Mouse (Mus musculus) frontal cortex, postnatal 25 days (tissue): ENCODE data around the gene Amdhd1.

Source experiments
- DNase-seq, 2 experiments: peaks; one replicate each; pipeline ENCODE4 v3.0.0; 2022; ENCODE audit warnings: low spot score in 2 of 2

The Amdhd1 gene

DNA sequence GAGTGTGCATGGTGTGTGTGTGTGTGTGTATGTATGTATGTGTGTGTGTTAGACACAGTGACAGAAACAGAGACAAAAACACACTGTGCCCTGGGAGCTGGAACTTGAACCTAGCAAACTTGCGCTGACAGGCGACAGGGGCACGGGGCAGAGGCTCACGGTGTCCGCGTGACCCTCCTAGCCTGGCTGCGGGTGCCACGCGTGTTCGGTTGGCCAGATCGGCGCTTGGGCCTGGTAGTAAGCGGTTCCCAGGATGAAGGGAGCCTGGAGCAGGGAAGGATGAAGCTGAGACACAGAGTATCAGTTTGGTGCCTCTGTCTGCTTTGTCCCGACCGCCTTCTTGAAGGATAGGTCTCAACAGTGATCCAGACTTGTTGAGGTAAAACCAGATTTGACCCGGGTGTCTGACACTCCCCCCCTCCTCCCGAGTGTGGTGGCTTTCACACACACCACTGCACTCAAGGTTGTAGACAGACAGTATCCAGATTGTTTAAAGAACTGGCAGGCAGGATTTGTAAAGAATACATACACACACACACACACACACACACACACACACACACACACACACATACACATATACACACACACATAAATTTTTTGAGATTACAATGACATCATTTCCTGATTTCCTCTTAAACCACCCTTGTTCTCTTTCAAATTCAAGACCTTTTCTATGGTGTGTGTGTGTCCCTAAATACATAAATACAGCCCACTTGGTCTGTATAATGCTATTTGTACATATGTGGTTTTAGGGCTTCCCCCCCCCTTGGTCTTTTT lies 788 bp upstream of the Amdhd1 start, which contains the start of gene Ccdc38:
Gene Ccdc38 (plus strand): TSS at position 202 of the 780 bp plus-strand sequence.
- no peak for DNase-seq

DNA sequence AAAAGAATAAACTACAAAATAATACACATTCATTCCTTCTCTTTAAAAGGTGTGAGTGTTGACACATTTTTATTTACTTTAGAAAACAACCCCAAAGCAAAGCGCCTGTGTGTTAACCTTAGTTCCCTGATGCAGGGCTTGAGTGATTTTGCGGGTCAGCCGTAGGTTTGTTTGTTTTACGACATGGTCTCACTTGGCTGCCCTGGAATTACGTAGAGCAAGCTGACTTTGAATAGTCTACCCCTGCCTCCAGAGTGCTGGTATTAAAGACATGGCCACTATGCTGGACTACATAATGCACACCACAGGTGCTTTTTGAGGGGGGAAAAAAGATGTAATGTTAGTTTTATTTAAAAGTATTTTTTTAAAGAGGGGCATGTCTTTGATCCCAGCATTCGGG lies 1.0 kb downstream of the Amdhd1 start:
- DNase-seq, result no peak

GRCm38 (mm10) chr10:93538287-93538686 lies 1.5 kb downstream of the Amdhd1 start:
- no peak for DNase-seq

DNA sequence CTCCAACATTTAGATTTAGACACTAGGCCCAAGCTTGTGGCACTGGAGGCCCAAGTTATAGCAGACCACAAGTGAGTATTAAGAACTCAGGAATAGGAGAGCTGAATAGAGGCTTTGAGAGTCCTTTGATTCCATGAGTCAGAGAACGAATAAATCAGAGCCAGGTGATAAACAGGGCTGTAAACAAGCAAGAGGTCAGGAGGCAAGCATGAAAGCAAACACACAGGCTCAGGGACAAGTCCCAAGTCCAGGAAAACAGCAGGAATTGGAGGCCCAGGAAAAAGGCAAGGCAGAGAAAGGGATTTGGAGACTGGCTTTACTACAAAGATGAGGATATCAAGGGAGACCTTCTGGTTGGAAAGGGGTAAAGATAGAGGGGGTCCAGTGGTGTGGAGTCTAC lies 14.5 kb downstream of the Amdhd1 start:
- DNase-seq, result no peak

- DNase-seq, result no peak
Measured at GRCm38 (mm10) chr10:93520994-93521393, 18.8 kb downstream of the Amdhd1 start.

- DNase-seq, result no peak
Measured at GRCm38 (mm10) chr10:93519756-93520155, 20.1 kb downstream of the Amdhd1 start.

DNA sequence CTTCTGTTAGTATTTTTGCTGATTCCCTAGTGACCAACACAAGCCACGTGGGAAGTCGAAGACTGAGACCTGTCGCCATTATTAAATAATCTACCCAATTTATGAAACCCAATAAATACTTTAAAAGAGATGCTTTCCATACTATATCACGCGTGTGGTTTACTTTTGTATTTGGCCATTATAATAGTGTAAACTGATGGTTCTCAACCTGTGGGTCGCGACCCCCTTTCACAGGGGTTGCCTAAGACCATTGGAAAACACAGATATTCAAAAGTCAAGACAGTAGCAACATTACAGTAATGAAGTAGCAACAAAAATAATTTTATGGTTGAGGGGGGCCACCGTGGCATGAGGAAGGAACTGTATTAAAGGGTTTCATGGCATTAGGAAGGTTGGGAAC lies 20.7 kb downstream of the Amdhd1 start:
- no peak for DNase-seq

GRCm38 (mm10) chr10:93518620-93519019 lies 21.2 kb downstream of the Amdhd1 start:
- no peak for DNase-seq

DNA sequence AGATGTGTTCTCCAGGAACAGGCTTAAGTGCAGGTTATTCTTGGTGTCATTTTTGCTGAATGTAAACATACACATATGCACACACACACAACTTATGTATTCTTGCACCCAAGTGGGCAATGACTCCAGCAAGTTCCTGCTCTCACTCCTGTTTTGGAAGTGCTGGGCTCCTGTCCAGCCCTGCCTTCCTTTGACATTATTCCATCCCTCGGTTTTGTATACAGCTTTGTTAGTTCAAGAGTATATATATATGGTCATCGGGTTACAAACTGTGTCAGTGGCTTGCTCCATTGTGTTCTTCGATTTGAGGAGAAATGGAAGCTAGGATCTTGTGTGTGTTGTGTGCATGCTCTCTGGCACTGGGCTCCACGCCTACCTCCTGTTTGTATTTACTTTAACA lies 21.6 kb downstream of the Amdhd1 start:
- no peak for DNase-seq

- DNase-seq, result no peak
Measured at GRCm38 (mm10) chr10:93517754-93518153, 22.1 kb downstream of the Amdhd1 start.

DNA sequence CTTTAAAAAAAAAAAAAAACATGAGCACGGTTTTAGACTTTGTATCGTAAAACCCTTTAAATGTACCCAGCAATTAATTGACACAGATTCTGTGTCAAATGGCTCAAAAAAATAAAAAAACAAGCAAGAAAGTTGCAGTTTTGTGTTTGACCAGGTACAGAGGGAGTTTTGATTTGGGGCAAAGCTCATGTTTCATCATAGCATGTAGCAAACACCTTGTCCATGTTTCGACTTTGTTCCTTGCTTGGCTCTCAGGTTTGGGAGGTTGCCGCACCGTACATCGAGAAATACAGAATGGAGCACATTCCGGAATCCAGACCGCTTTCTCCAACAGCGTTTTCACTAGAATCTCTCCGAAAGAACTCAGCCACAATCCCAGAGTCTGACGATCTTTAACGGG lies 23.9 kb downstream of the Amdhd1 start:
- DNase-seq, result no peak

DNA sequence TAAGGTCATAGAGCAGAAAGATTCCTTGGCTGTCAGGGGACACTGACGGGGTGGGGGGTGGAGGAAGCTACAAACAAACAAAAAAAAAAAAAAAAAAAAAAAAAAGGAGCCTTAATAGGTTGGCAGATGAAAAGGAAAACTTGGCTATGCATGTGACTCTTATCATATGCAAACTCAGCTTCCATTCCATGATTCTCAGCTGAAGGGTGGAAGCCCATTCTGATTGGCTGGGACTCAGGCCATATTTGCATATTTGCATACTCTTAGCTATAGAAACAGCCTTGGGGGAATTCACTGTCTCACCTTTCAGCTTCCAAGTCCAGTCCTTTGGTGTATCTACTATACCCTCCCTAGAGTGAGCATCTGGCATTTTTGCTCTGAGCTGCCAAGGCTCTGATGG lies 24.4 kb downstream of the Amdhd1 start:
- no peak for DNase-seq

DNA sequence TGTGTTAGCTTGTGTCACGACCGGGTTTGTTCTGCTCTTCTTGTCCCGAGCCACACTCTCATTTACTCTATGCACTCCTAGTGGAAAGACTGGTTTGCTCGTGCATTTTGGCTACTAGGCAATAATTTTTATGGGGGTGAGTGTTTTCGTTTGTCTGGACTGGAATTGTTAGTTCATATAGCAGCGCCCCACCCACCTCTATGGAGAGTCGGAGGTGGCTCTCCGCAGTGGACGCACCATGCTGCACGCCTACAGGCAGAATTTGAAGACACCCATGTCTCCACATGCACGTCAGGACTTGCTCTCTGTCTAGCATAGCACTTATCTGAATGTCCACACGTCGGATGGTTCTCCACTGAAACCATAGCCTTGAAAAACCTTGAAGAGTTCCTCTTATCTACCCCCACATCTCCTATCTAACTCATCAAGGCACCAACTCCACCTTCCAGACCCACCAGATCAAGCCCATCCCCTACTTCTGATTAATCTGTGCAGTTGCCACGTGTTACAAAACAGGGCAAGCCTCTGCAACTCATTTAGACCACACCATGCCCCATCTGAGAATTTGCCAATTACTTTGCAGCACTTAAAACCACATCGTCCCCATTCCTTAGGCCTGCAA lies 30.2 kb downstream of the Amdhd1 start:
- DNase-seq, result no peak

- DNase-seq, result no peak
Measured at GRCm38 (mm10) chr10:93508383-93508970, 31.4 kb downstream of the Amdhd1 start.

DNA sequence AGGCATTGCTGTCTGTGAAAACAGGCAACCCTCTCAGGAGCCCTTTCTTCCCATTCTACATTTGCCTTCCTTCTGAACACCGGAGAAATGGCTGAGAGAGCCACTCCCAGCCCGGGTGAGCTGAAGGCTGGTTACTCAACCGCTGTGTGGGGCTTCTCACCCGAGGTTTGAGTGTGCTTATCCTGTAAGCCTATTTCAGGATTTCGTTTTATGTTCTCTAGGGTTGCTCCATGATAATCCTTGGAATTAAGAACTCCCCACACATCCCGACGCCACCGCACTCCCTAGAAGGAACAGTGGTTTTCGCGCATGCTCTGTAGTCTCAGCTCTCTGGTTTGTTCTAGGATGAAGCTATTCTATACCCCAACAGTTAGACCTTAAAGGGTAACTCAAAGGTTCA lies 38.5 kb downstream of the Amdhd1 start:
- no peak for DNase-seq

GRCm38 (mm10) chr10:93500864-93501263 lies 39.0 kb downstream of the Amdhd1 start:
- DNase-seq, result no peak

DNA sequence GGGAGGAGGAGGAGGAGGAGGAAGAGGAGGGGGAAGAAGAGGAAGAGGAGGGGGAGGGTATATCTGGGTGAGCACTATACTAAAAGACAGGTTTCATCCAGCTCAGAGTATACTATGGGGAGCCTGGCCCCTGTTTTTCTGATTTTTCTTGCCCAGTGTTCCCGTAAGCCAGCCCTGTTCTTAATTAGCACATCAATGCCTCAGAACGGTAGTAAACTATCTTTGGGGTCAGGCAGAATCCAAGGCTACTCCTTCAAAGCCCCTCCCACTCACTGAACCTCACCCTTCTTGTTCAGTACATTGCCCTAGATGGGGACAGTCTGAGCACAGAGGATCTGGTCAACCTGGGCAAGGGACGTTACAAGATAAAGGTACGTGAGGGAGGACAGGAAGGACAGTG lies 49.4 kb downstream of the Amdhd1 start:
- no peak for DNase-seq

DNA sequence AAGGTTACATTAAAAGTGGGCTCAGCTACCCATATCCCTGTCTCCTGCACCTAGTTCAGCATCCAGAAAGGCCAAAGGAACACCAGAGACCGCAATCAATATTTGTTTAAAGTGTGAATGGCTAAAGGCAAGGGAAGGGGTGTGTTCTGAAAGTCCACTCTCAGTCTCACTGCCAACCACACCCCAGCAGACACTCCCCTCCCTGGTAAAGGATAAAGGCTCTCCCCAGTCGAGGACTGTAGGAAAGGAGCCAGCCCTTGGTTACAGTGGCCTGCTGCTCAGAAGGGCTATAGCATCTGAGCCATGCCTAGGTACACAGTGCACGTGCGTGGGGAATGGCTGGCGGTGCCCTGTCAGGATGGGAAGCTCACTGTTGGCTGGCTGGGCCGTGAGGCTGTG lies 51.0 kb downstream of the Amdhd1 start:
- DNase-seq, result no peak

- DNase-seq, result no peak
Measured at GRCm38 (mm10) chr10:93488066-93488827, 51.6 kb downstream of the Amdhd1 start, which contains the start of gene Hal. Hal (plus strand) TSS chr10:93488768.

GRCm38 (mm10) chr10:93486622-93487021 lies 53.2 kb downstream of the Amdhd1 start:
- DNase-seq, result peak in 1 of 2 experiments; percentile 29

DNA sequence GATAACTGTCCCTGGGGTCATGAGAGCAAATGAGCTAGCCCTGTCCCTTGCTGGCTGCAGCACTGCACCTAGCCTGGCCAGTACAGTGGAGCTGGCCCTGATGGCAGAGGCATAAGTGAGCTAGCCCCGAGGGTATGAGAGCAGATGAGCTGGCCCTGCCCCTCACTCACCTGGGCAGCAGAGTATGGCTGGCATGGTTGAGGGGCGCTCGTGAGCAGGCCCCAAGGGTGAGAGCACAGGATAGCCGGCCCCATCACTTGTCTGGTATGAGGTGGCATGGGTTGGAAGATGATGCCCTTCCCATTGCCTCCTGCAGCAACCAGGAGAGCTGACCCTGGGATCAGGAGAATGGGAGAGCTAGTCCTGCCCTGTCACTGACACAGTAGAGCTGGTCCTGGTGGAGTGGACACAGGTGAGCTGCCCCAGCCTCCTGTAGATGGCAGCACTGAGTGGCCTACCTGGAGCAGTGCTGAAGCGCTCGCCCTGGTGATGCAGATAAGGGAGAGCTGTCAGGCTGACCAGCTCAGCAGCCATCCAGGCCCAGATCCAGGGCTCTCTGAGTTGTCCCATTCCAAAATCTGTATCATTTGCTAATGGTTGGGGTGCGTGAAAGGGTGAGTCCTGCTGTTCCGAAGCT lies 54.7 kb downstream of the Amdhd1 start:
- DNase-seq, result peak in 1 of 2 experiments; percentile 10

- no peak for DNase-seq
Measured at GRCm38 (mm10) chr10:93484511-93484910, 55.3 kb downstream of the Amdhd1 start.
